Mouse (Mus musculus) heart, adult 2 months (tissue): ENCODE data around the gene Gm17482. TPM values are rescaled to one million over a fixed set of nuclear protein-coding genes. Genes with fewer than 3 reads are reported as not detected.

Experiments used
- DNase-seq, 2 experiments: peaks; one replicate each; pipeline ENCODE4 v3.0.0; 2021
- H3K27ac ChIP-seq: fragments of 200-600 bp; 2 replicates; pipeline ENCODE4 v1.8.1; 2022
- H3K27me3 ChIP-seq: fragments of 200-500 bp; 2 replicates; pipeline ENCODE4 v1.6.1; 2012; ENCODE audit warnings: mild to moderate bottlenecking, low read length, inconsistent platforms, mixed read lengths; ENCODE audit not compliant: control insufficient read depth, insufficient read depth
- H3K36me3 ChIP-seq: fragments of 200-500 bp; 2 replicates; pipeline ENCODE4 v1.6.1; 2012; ENCODE audit warnings: low read length, inconsistent platforms; ENCODE audit not compliant: control insufficient read depth, insufficient read depth
- H3K4me1 ChIP-seq: fragments of 200-500 bp; 2 replicates; pipeline ENCODE4 v1.6.1; 2011; ENCODE audit warnings: low read length; ENCODE audit not compliant: control insufficient read depth, insufficient read depth
- H3K4me3 ChIP-seq: fragments of 200-600 bp; 2 replicates; pipeline ENCODE4 v1.8.1; 2022
- H3K79me2 ChIP-seq: fragments of 200-500 bp; replicated peaks from 2 replicates; pipeline ENCODE4 v1.6.1; 2012; ENCODE audit warnings: mild to moderate bottlenecking, inconsistent platforms, low read length, moderate library complexity, mixed read lengths; ENCODE audit not compliant: control insufficient read depth, insufficient read depth
- H3K9ac ChIP-seq: fragments of 200-500 bp; 2 replicates; pipeline ENCODE4 v1.6.1; 2012; ENCODE audit warnings: low read depth, mild to moderate bottlenecking, control low read depth, inconsistent platforms, low read length, mixed read lengths
- CTCF ChIP-seq: fragments of 200-600 bp; IDR thresholded peaks from 2 replicates; pipeline ENCODE4 v1.8.1; 2022; ENCODE audit warnings: antibody characterized with exemption, mild to moderate bottlenecking, moderate library complexity
- EP300 ChIP-seq: fragments of 200-500 bp; IDR thresholded peaks from 2 replicates; pipeline ENCODE4 v1.6.1; 2011; ENCODE audit warnings: low read depth, low read length, control low read depth; ENCODE audit not compliant: insufficient read depth
- POLR2A ChIP-seq: fragments of 200-500 bp; IDR thresholded peaks from 2 replicates; pipeline ENCODE4 v1.6.1; 2011; ENCODE audit warnings: mild to moderate bottlenecking, low read depth, low read length, control low read depth; ENCODE audit not compliant: insufficient read depth
- WGBS: fragments of 180-500 bp; shearing (Covaris S2); methylation state at CpG from one replicate; pipeline ENCODE4 v1.1.7; 2018; 5-methylcytosine and 5-hydroxymethylcytosine counted together
- intact Hi-C: fragments of 180-260 bp; cut with DNase I; formaldehyde crosslinking; loops from one replicate; pipeline ENCODE4 v1.15.1; 2025
- polyA plus RNA-seq: library from polyadenylated mRNA; depleted of rRNA; stranded (reverse); fragments of >200 nt; gene quantifications from 2 replicates; pipeline ENCODE4 v1.2.3, GENCODE M21; 2012
- total RNA-seq, 2 experiments: library from RNA; stranded (reverse); gene quantifications; 2 replicates each; pipeline ENCODE4 v1.2.3; 2021

Gm17482 gene
- total and polyA plus RNA-seq, 3 experiments: not detected

- TF ChIP-seq EP300 (peak; percentile 96), POLR2A (0 out of 2 replicates have a peak, but pooled peaks have one; percentile 35), CTCF (no peak)
- DNase-seq: peak; percentile 60
- H3K9ac ChIP-seq: no peak overlapping the region; the same call in 1 of the 2 replicates
- H3K27ac ChIP-seq: peak overlapping the region; percentile 85
- no peaks in the 10 kb centered on the region; the same call in 1 of the 2 replicates for H3K36me3 ChIP-seq
- peaks cover 21% of the 10 kb centered on the region for H3K4me1 ChIP-seq
- WGBS: 58% methylated on average over 10 of the region's 10 CpGs
- H3K79me2 ChIP-seq: no peaks in the 10 kb centered on the region
- intact Hi-C loops: loop anchor here (2.0 to 5.0 kb wide), 2 partner anchors 71 to 154 kb away; no protein-coding TSS in a partner anchor
- no peaks in the 10 kb centered on the region for H3K27me3 ChIP-seq
- no peak overlapping the region for H3K4me3 ChIP-seq
Measured at GRCm38 (mm10) chr6:115273346-115273745, 46.2 kb downstream of the Gm17482 start.

GRCm38 (mm10) chr6:115274705-115275104 lies 47.6 kb downstream of the Gm17482 start:
- no peak for DNase-seq
- H3K79me2 ChIP-seq: no peaks in the 10 kb centered on the region
- no peak overlapping the region for H3K27ac ChIP-seq
- H3K27me3 ChIP-seq: no peaks in the 10 kb centered on the region
- no peak overlapping the region for H3K4me3 ChIP-seq
- no peak overlapping the region for H3K9ac ChIP-seq
- intact Hi-C loops: loop anchor here (5.0 kb wide), 2 partner anchors 43 to 153 kb away; no protein-coding TSS in a partner anchor
- TF ChIP-seq EP300 (no peak), CTCF (no peak), POLR2A (no peak)
- no peaks in the 10 kb centered on the region; the same call in 1 of the 2 replicates for H3K36me3 ChIP-seq
- 84% methylated on average over 9 of the region's 9 CpGs for WGBS
- H3K4me1 ChIP-seq: peaks cover 19% of the 10 kb centered on the region

GRCm38 (mm10) chr6:115275116-115275815 lies 48.1 kb downstream of the Gm17482 start:
- Histone ChIP-seq H3K27me3 (no peaks in the 10 kb centered on the region), H3K4me3 (no peak overlapping the region), H3K79me2 (no peaks in the 10 kb centered on the region), H3K4me1 (peaks cover 16% of the 10 kb centered on the region), H3K27ac (no peak overlapping the region), H3K36me3 (no peaks in the 10 kb centered on the region; the same call in 1 of the 2 replicates), H3K9ac (no peak overlapping the region)
- WGBS: 95% methylated on average over 10 of the region's 10 CpGs
- intact Hi-C loops: loop anchor here (5.0 kb wide), 1 partner anchor 42 kb away; no protein-coding TSS in a partner anchor
- no peak for TF ChIP-seq CTCF
- TF ChIP-seq EP300: no peak
- TF ChIP-seq POLR2A: no peak
- DNase-seq: no peak

GRCm38 (mm10) chr6:115278086-115278485 lies 50.9 kb downstream of the Gm17482 start:
- H3K9ac ChIP-seq: no peak overlapping the region
- TF ChIP-seq CTCF (no peak), POLR2A (no peak), EP300 (no peak)
- no peak overlapping the region for H3K27ac ChIP-seq
- DNase-seq: no peak
- no peaks in the 10 kb centered on the region for H3K79me2 ChIP-seq
- H3K4me3 ChIP-seq: no peak overlapping the region
- peaks cover 1% of the 10 kb centered on the region for H3K4me1 ChIP-seq
- no peaks in the 10 kb centered on the region for H3K36me3 ChIP-seq
- 46% methylated on average over 8 of the region's 8 CpGs for WGBS
- intact Hi-C loops: loop anchor here (5.0 kb wide), 1 partner anchor 39 kb away; no protein-coding TSS in a partner anchor
- no peaks in the 10 kb centered on the region for H3K27me3 ChIP-seq

- no peaks in the 10 kb centered on the region for H3K4me1 ChIP-seq
- TF ChIP-seq EP300 (no peak), POLR2A (no peak), CTCF (no peak)
- 63% methylated on average over 2 of the region's 2 CpGs for WGBS
- H3K36me3 ChIP-seq: no peaks in the 10 kb centered on the region
- no peaks in the 10 kb centered on the region for H3K27me3 ChIP-seq
- intact Hi-C loops: loop anchor here (5.0 kb wide), 2 partner anchors 38 to 53 kb away; no protein-coding TSS in a partner anchor
- no peak overlapping the region for H3K27ac ChIP-seq
- no peak for DNase-seq
- no peak overlapping the region for H3K9ac ChIP-seq
- no peak overlapping the region for H3K4me3 ChIP-seq
- H3K79me2 ChIP-seq: no peaks in the 10 kb centered on the region
Measured at GRCm38 (mm10) chr6:115279639-115280038, 52.5 kb downstream of the Gm17482 start.

GRCm38 (mm10) chr6:115284153-115284552 lies 57.0 kb downstream of the Gm17482 start:
- TF ChIP-seq EP300: no peak
- TF ChIP-seq CTCF: no peak
- no peak for TF ChIP-seq POLR2A
- Histone ChIP-seq H3K9ac (no peak overlapping the region), H3K79me2 (no peaks in the 10 kb centered on the region), H3K27me3 (no peaks in the 10 kb centered on the region), H3K36me3 (no peaks in the 10 kb centered on the region; the same call in 1 of the 2 replicates), H3K4me1 (peaks cover 1% of the 10 kb centered on the region), H3K27ac (no peak overlapping the region), H3K4me3 (no peak overlapping the region)
- DNase-seq: no peak
- intact Hi-C loops: loop anchor here (5.0 kb wide), 1 partner anchor 48 kb away; no protein-coding TSS in a partner anchor
- WGBS: 85% methylated on average over 2 of the region's 2 CpGs
